Comparison of ENCODE assay signal across 21 mouse cellular contexts in genomic region chr10:68577321-68577720, GRCm38 (mm10). TPM values are rescaled to one million over a fixed set of nuclear protein-coding genes. Genes with fewer than 3 reads are reported as not detected.
DNase-seq lines count a peak whose midpoint lies in the region; ATAC-seq and TF ChIP-seq lines count a peak whose summit lies in the region.
"Had no signal": no experiment of that assay in that cellular context is flagged by ENCODE, and none has a peak within 500 bp of the region (broad histone marks: within the 10 kb centered on the region; RNA-seq: fewer than 3 reads in every experiment).

No protein-coding gene starts in this region.

- no peak overlapping the region for H3K9ac ChIP-seq in embryonic facial prominence, embryonic 14.5 days (ENCODE audit: low read depth, low read length)
- H3K9ac ChIP-seq in kidney, postnatal 0 days (ENCODE audit: low read depth, low read length) = no peak overlapping the region
- H3K9ac ChIP-seq: embryonic facial prominence, embryonic 12.5 days; forebrain, postnatal 0 days; limb, embryonic 15.5 days; liver, embryonic 15.5 days; midbrain, embryonic 12.5 days; neural tube, embryonic 12.5 days had no signal

- DNase-seq in embryonic facial prominence, embryonic 14.5 days (ENCODE audit: low spot score) = peak; percentile 29
- DNase-seq in embryonic facial prominence, embryonic 10.5 days (ENCODE audit: low spot score) = no peak
- peak; percentile 8 for DNase-seq in kidney, postnatal 0 days (ENCODE audit: low spot score)
- no peak for DNase-seq in kidney, adult 8-10 months
- no peak for DNase-seq in testis, postnatal 10 days (ENCODE audit: low spot score)
- DNase-seq in adrenal gland, adult 2 months = no peak
- no peak for DNase-seq in left cerebral cortex, adult 9 months (ENCODE audit: low spot score in 2 of 2)
- DNase-seq: cerebellum, adult 9-10 months; forebrain, postnatal 0 days; heart, postnatal 10 days; right cerebral cortex, adult 18-20 months; thymus, adult 2 months had no signal

- no peak overlapping the region for H3K27ac ChIP-seq in embryonic facial prominence, embryonic 14.5 days (replicated peaks; ENCODE audit: low read depth, low read length)
- H3K27ac ChIP-seq in embryonic facial prominence, embryonic 10.5 days (replicated peaks) = no peak overlapping the region
- no peak overlapping the region for H3K27ac ChIP-seq in kidney, postnatal 0 days
- H3K27ac ChIP-seq in testis, adult 2 months (ENCODE audit: control insufficient read depth, insufficient read depth, low read depth, low read length) = no peak overlapping the region
- H3K27ac ChIP-seq: embryonic facial prominence, embryonic 12.5 days; limb, embryonic 15.5 days; liver, embryonic 15.5 days; midbrain, embryonic 12.5 days; neural tube, embryonic 12.5 days had no signal

- TF ChIP-seq CTCF in kidney, postnatal 0 days (IDR thresholded peaks at IDR 0.05; ENCODE audit: low read depth) = no peak
- no peak for TF ChIP-seq CTCF in testis, adult 2 months (IDR thresholded peaks at IDR 0.05; ENCODE audit: control insufficient read depth, insufficient read depth, insufficient replicate concordance, low read depth, low read length)

- ATAC-seq in embryonic facial prominence, embryonic 14.5 days (ENCODE audit: low read depth) = no peak
- no peak for ATAC-seq in kidney, postnatal 0 days (replicated peaks; ENCODE audit: low FRiP score, low read depth)
- ATAC-seq: activated CD4-positive, CD25-positive, alpha-beta regulatory T cell, adult 4 months; forebrain, postnatal 0 days had no signal

- TF ChIP-seq POLR2A in testis, adult 2 months (IDR thresholded peaks at IDR 0.05; ENCODE audit: control insufficient read depth, low read depth, low read length) = no peak

- WGBS in embryonic facial prominence, embryonic 14.5 days = 74% methylated on average over 9 of the region's 9 CpGs
- WGBS in embryonic facial prominence, embryonic 10.5 days = 89% methylated on average over 9 of the region's 9 CpGs
- 32% methylated on average over 9 of the region's 9 CpGs for WGBS in kidney, postnatal 0 days

- H3K27me3 ChIP-seq in embryonic facial prominence, embryonic 14.5 days (replicated peaks; ENCODE audit: control insufficient read depth, insufficient read depth, low read length) = no peaks in the 10 kb centered on the region
- H3K27me3 ChIP-seq in embryonic facial prominence, embryonic 10.5 days (replicated peaks; ENCODE audit: low read depth, poor library complexity, severe bottlenecking) = no peaks in the 10 kb centered on the region
- H3K27me3 ChIP-seq in kidney, postnatal 0 days (ENCODE audit: insufficient read depth, low read length) = no peaks in the 10 kb centered on the region
- no peaks in the 10 kb centered on the region for H3K27me3 ChIP-seq in testis, adult 2 months (ENCODE audit: control insufficient read depth, insufficient read depth, low read length)
- H3K27me3 ChIP-seq: embryonic facial prominence, embryonic 12.5 days; limb, embryonic 15.5 days; liver, embryonic 15.5 days; midbrain, embryonic 12.5 days; neural tube, embryonic 12.5 days had no signal

- no peaks in the 10 kb centered on the region for H3K9me3 ChIP-seq in embryonic facial prominence, embryonic 14.5 days (ENCODE audit: control insufficient read depth, low read length)
- no peaks in the 10 kb centered on the region for H3K9me3 ChIP-seq in embryonic facial prominence, embryonic 10.5 days
- H3K9me3 ChIP-seq in kidney, postnatal 0 days (replicated peaks; ENCODE audit: low read length) = no peaks in the 10 kb centered on the region; the same call in 1 of the 2 replicates
- H3K9me3 ChIP-seq: embryonic facial prominence, embryonic 12.5 days; limb, embryonic 15.5 days; liver, embryonic 15.5 days; midbrain, embryonic 12.5 days; neural tube, embryonic 12.5 days had no signal

- H3K36me3 ChIP-seq in embryonic facial prominence, embryonic 14.5 days (ENCODE audit: control insufficient read depth, insufficient read depth, low read length) = no peaks in the 10 kb centered on the region
- H3K36me3 ChIP-seq in embryonic facial prominence, embryonic 10.5 days (replicated peaks) = no peaks in the 10 kb centered on the region
- no peaks in the 10 kb centered on the region for H3K36me3 ChIP-seq in kidney, postnatal 0 days (ENCODE audit: insufficient read depth, low read length)
- no peaks in the 10 kb centered on the region for H3K36me3 ChIP-seq in testis, adult 2 months (ENCODE audit: control insufficient read depth, insufficient read depth, low read length)
- H3K36me3 ChIP-seq: embryonic facial prominence, embryonic 12.5 days; G1E; limb, embryonic 15.5 days; liver, embryonic 15.5 days; midbrain, embryonic 12.5 days; neural tube, embryonic 12.5 days had no signal

- no peak overlapping the region for H3K4me2 ChIP-seq in embryonic facial prominence, embryonic 14.5 days (ENCODE audit: low read depth, low read length)
- H3K4me2 ChIP-seq in kidney, postnatal 0 days (ENCODE audit: low read length) = peak overlapping the region; percentile 47
- H3K4me2 ChIP-seq: embryonic facial prominence, embryonic 12.5 days; limb, embryonic 15.5 days; liver, embryonic 15.5 days; midbrain, embryonic 12.5 days; neural tube, embryonic 12.5 days had no signal

- H3K4me3 ChIP-seq in embryonic facial prominence, embryonic 14.5 days (ENCODE audit: low read depth, low read length) = no peak overlapping the region
- H3K4me3 ChIP-seq in embryonic facial prominence, embryonic 10.5 days = no peak overlapping the region
- H3K4me3 ChIP-seq in kidney, postnatal 0 days (replicated peaks; ENCODE audit: low read depth, low read length) = no peak overlapping the region
- peak overlapping the region; percentile 75 for H3K4me3 ChIP-seq in testis, adult 2 months (ENCODE audit: control insufficient read depth, low read depth, low read length)
- H3K4me3 ChIP-seq: embryonic facial prominence, embryonic 12.5 days; limb, embryonic 15.5 days; liver, embryonic 15.5 days; midbrain, embryonic 12.5 days; neural tube, embryonic 12.5 days had no signal

- no peaks in the 10 kb centered on the region for H3K4me1 ChIP-seq in embryonic facial prominence, embryonic 14.5 days (ENCODE audit: control insufficient read depth, insufficient read depth, low read length)
- H3K4me1 ChIP-seq in embryonic facial prominence, embryonic 10.5 days = no peaks in the 10 kb centered on the region
- no peaks in the 10 kb centered on the region for H3K4me1 ChIP-seq in kidney, postnatal 0 days (replicated peaks; ENCODE audit: insufficient read depth, low read length)
- peaks cover 8% of the 10 kb centered on the region for H3K4me1 ChIP-seq in testis, adult 2 months (ENCODE audit: control insufficient read depth, insufficient read depth, low read length)
- H3K4me1 ChIP-seq: embryonic facial prominence, embryonic 12.5 days; limb, embryonic 15.5 days; liver, embryonic 15.5 days; midbrain, embryonic 12.5 days; neural tube, embryonic 12.5 days had no signal

RNA-seq across cellular contexts. Expression of gene Cabcoco1, which starts 35.6 kb away (rescaled TPM):
- polyA plus RNA-seq in embryonic facial prominence, embryonic 14.5 days (2014; fragmentation: Nextera tagmentation; extraction: Ambion mirVana) = 3.5 and 4.4 TPM in 2 replicates
- polyA plus RNA-seq in embryonic facial prominence, embryonic 10.5 days (2016; fragmentation: Nextera tagmentation; extraction: Ambion mirVana) = 0.20 TPM in 1 of 2 replicates, not detected in the other
- polyA plus RNA-seq in kidney, postnatal 0 days (2015; fragmentation: Nextera tagmentation; extraction: Ambion mirVana) = 17.3 and 18.5 TPM in 2 replicates
- 56.6 and 59.1 TPM in 2 replicates for polyA plus RNA-seq in testis, adult 2 months (2012; rRNA removed)
- total RNA-seq in adrenal gland, adult 2 months (2021) = 1 to 10 TPM; 3.9 to 4.1 TPM
- polyA plus RNA-seq in adrenal gland, adult 2 months (2012; rRNA removed) = 0.49 TPM in 1 of 2 replicates, not detected in the other
- total RNA-seq: G1E; monocyte, adult 5-6 weeks had no signal
- polyA plus RNA-seq: G1E had no signal

Comparison
In these comparisons a context has a peak if more than half of its experiments do, and no peak if none do; other contexts are left out.
1. DNase-seq: peak in embryonic facial prominence, embryonic 14.5 days (single experiment) and kidney, postnatal 0 days (single experiment); none in embryonic facial prominence, embryonic 10.5 days (single experiment), kidney, adult 8-10 months (0 of 2), testis, postnatal 10 days (single experiment), adrenal gland, adult 2 months (single experiment) and left cerebral cortex, adult 9 months (0 of 2).